Mouse (Mus musculus) T-helper 17 cell (primary cell): ENCODE measurements around the gene Neurl1b.

Source experiments
- in situ Hi-C, 2 experiments: fragments of 300-600 bp; cut with MboI, MseI; formaldehyde crosslinking; loops; 1 replicate in 1 of 2; 2 replicates in 1 of 2; pipeline ENCODE4 v1.15.1; 2025; ENCODE audit warnings: high pct_unique_total_duplicates in 2 of 2

Neurl1b gene

DNA sequence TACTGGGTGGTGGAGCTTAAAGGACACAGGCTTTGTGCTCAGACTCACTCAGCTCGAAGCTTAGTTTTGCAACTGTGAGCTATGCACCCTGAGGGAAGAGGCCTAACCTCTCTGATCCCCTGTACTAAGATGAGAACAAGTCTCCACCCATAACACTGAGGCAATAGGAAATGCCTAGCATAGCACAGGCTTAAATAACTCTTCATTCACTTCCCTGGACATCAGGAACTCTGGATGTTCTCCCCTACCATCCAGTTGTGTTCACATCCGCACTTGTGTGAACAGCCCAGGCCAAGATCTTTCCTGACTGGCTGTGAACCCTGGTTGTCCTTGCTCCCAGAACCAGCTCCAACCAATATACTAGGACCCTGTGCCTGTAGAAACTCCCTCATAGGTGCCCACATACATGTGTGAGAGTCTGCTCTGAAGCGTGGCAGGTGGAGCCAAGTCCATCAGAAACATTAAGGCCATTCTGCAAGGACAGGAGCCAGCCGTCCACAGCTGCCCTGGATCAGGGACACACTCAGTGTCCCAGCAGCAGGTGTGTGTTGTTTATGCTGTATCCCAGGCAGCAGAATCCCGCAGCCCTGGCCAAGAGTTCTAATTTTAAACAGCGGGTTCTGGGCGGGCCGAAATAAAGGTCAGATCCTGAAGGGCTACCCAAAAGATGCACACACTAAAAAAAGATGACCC is 74.2 kb downstream of the Neurl1b start:
- in situ Hi-C loops: no loop called here

DNA sequence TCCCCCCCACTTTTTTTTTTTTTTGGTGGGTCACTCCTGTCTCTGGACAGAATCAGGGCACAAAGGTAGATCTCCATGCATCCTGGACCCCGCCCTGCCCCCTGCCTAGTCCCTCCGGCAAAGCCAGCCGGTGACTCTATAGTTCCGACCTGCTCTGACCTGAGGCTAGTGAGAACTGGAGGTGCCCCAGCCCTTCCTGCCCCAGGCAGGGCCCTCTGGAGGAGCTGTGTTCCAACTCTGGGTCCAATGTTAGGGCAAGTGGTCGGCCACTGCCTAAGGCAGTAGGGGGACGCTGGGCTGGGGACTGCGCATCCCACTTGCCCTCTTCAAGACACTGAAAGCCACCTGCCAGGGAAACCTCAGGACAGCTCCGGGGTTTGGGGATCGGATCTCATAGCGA is 75.4 kb downstream of the Neurl1b start:
- in situ Hi-C loops: no loop called here

- in situ Hi-C loops: no loop called here
These were observed 76.3 kb downstream of the Neurl1b start for GRCm38 (mm10) chr17:26490910-26491309.

- in situ Hi-C loops: no loop called here
These were observed 77.6 kb downstream of the Neurl1b start for GRCm38 (mm10) chr17:26492246-26492645.

DNA sequence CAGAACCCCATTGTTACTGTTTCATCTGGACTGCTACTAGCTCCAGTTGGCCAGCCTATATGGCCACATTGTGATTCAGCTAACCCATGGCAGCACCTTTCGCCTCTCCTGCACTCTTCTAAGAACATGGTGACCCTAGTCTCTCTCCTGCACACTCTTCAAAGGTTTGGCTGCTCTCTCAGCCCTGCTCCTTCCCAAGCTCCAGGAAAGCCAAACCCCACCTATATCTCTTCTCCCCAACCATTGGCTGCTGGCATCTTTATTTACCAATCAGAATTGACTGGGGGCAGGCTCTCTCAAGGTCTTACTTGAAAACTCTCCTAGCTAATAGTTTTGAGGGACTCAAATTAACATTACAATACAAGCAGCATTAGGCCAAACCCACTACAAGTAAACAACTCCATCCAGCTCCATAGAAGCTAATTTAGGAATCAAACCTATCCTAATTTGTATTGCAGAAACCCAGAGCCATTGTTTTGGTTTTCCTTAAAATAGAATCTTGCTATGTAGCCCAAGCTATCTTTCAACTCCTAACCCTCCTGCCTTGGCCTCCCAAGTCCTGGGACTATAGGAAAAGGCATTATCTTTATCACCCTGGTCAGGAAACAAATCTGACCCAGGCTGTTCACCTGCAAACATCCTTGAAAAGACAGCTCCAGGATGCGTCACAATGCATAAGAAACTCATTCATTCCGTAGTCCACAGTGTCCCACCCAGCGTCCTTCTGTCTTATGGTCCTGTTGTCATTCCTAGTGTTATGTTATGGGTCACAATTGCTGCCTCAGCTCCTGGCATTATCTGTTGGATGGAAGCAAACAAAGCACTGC is 80.2 kb downstream of the Neurl1b start:
- in situ Hi-C loops: no loop called here
